Mouse (Mus musculus): ENCODE results near the gene Tenm3. TPM values are rescaled to one million over a fixed set of nuclear protein-coding genes. Genes with fewer than 3 reads are reported as not detected.

Tenm3 gene
- polyA plus RNA-seq, 1 experiment from 2014 or later: 18.2 TPM

DNA sequence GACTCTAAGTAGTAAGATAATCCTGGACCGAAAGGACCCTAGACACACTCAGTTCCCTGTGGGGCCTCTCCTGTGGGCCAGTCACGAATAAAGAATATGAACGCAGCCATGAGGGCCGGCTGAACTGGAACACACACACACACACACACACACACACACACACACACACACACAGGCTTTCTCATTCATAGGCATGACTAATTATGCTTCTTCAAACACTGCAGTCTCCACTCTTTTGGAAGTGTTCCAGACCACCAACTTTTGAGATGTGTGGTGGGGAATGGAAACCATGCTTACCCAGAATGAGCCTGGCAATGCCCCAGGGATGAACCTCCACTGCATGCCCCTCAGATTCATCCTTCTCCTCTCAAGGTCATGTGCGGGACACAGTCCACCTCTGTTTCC lies 45.8 kb downstream of the Tenm3 start:
- H3K27ac ChIP-seq (ENCODE audit: low read depth, low read length): no peak overlapping the region
- no peaks in the 10 kb centered on the region for H3K9me3 ChIP-seq (replicated peaks; ENCODE audit: control insufficient read depth, low read length)
- H3K4me2 ChIP-seq: no peak overlapping the region
- ATAC-seq (replicated peaks; ENCODE audit: insufficient number of reproducible peaks, low FRiP score, low TSS enrichment): no peak
- no peaks in the 10 kb centered on the region for H3K4me1 ChIP-seq (ENCODE audit: control insufficient read depth, insufficient read depth, low read length)
- no peak overlapping the region for H3K9ac ChIP-seq (ENCODE audit: low read depth, low read length)
- no peaks in the 10 kb centered on the region for H3K36me3 ChIP-seq (ENCODE audit: control insufficient read depth, insufficient read depth, low read length)
- 76% methylated on average over 5 of the region's 5 CpGs for WGBS (ENCODE audit: insufficient replicate concordance)
- H3K4me3 ChIP-seq (ENCODE audit: low read depth, low read length): no peak overlapping the region
- H3K27me3 ChIP-seq (ENCODE audit: control insufficient read depth, insufficient read depth, low read length): no peaks in the 10 kb centered on the region

DNA sequence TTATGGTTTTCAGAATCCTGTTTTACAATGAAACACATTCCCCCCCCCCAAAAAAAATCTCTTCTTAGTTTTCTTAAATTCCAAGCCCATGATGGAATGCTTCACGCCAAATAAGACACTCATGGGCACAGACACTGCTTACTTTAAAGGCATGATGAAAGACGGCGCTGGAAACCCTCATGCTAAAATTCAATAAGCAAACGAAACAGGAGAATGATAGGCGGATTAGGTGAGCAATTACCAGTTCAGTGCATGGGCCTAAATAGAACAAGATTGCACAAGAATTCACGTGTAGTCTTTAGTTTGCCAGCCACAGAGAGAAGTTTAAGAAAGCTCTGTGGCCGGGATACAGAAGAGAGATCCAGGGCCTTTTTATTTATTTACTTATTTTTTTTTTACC lies 49.5 kb downstream of the Tenm3 start:
- no peaks in the 10 kb centered on the region for H3K4me1 ChIP-seq (ENCODE audit: control insufficient read depth, insufficient read depth, low read length)
- no peak overlapping the region for H3K27ac ChIP-seq (ENCODE audit: low read depth, low read length)
- H3K9me3 ChIP-seq (replicated peaks; ENCODE audit: control insufficient read depth, low read length): no peaks in the 10 kb centered on the region
- no peak overlapping the region for H3K9ac ChIP-seq (ENCODE audit: low read depth, low read length)
- H3K36me3 ChIP-seq (ENCODE audit: control insufficient read depth, insufficient read depth, low read length): no peaks in the 10 kb centered on the region
- H3K4me3 ChIP-seq (ENCODE audit: low read depth, low read length): no peak overlapping the region
- 0 out of 2 replicates have a peak, but pooled peaks cover 3% of the 10 kb centered on the region for H3K27me3 ChIP-seq (ENCODE audit: control insufficient read depth, insufficient read depth, low read length)
- no peak for ATAC-seq (replicated peaks; ENCODE audit: insufficient number of reproducible peaks, low FRiP score, low TSS enrichment)
- WGBS (ENCODE audit: insufficient replicate concordance): 64% methylated on average over 7 of the region's 7 CpGs
- no peak overlapping the region for H3K4me2 ChIP-seq

DNA sequence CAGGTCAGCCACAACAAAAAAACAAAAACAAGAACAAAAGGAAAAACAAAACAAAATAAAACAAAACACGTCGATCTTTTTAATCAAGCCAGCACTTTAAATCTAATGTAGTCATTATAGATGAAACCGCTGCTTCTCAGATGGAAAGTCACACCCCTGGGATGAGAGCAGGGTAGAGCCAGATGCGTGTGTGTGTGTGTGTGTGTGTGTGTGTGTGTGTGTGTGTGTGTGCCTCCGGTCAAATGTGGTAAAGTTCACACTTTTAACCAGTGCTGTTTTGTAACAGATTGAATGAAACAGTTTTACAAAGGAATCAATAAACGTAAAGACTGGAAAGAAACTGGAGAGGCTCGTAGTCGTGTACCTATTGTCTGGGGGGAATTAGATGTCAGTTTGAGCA lies 50.0 kb downstream of the Tenm3 start:
- H3K4me2 ChIP-seq: no peak overlapping the region
- H3K9me3 ChIP-seq (replicated peaks; ENCODE audit: control insufficient read depth, low read length): no peaks in the 10 kb centered on the region
- no peak overlapping the region for H3K4me3 ChIP-seq (ENCODE audit: low read depth, low read length)
- no peak overlapping the region for H3K9ac ChIP-seq (ENCODE audit: low read depth, low read length)
- no peaks in the 10 kb centered on the region for H3K36me3 ChIP-seq (ENCODE audit: control insufficient read depth, insufficient read depth, low read length)
- 0 out of 2 replicates have a peak, but pooled peaks cover 3% of the 10 kb centered on the region for H3K27me3 ChIP-seq (ENCODE audit: control insufficient read depth, insufficient read depth, low read length)
- no peaks in the 10 kb centered on the region for H3K4me1 ChIP-seq (ENCODE audit: control insufficient read depth, insufficient read depth, low read length)
- no peak for ATAC-seq (replicated peaks; ENCODE audit: insufficient number of reproducible peaks, low FRiP score, low TSS enrichment)
- no peak overlapping the region for H3K27ac ChIP-seq (ENCODE audit: low read depth, low read length)
- WGBS (ENCODE audit: insufficient replicate concordance): 84% methylated on average over 8 of the region's 8 CpGs

DNA sequence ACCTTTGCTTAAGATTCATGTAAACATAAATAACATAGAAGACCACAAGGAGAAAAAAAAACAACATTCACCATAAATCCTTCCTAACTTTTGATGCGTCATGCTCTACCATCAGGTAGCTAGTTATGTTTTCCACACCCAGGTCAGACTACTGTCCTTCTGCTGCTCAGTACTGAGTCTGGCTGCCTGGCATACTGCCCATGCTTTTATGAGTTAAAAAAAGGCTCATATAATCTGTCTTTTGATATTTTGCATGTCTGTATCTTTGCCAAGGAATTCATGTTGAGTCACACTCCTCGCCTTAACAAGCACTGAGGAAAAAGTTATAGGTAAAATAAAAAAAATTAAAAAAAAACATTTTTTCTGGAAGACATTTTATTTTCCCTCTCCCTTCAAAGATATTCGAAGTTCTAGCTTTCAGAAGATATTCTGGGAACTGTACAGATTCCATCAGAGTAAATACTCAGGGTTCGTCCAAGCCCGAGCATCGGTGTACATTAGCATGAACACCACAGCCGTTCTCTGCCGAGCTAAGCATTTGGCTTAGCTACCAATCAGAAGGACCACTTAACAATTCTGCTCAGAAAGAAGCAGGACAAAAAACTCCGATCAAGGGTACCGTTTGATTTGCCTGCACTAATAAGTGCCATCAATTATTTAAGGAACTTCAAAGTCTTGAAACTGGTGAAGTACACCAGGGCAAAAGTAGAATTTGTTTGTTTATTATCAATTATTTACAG lies 51.0 kb downstream of the Tenm3 start:
- H3K36me3 ChIP-seq (ENCODE audit: control insufficient read depth, insufficient read depth, low read length): no peaks in the 10 kb centered on the region
- H3K27ac ChIP-seq (ENCODE audit: low read depth, low read length): no peak overlapping the region
- H3K4me1 ChIP-seq (ENCODE audit: control insufficient read depth, insufficient read depth, low read length): no peaks in the 10 kb centered on the region
- ATAC-seq (replicated peaks; ENCODE audit: insufficient number of reproducible peaks, low FRiP score, low TSS enrichment): no peak
- H3K9ac ChIP-seq (ENCODE audit: low read depth, low read length): no peak overlapping the region
- no peaks in the 10 kb centered on the region for H3K9me3 ChIP-seq (replicated peaks; ENCODE audit: control insufficient read depth, low read length)
- H3K4me3 ChIP-seq (ENCODE audit: low read depth, low read length): no peak overlapping the region
- no peak overlapping the region for H3K4me2 ChIP-seq
- WGBS (ENCODE audit: insufficient replicate concordance): 78% methylated on average over 10 of the region's 10 CpGs
- peaks cover 8% of the 10 kb centered on the region; the same call in 1 of the 2 replicates for H3K27me3 ChIP-seq (ENCODE audit: control insufficient read depth, insufficient read depth, low read length)

DNA sequence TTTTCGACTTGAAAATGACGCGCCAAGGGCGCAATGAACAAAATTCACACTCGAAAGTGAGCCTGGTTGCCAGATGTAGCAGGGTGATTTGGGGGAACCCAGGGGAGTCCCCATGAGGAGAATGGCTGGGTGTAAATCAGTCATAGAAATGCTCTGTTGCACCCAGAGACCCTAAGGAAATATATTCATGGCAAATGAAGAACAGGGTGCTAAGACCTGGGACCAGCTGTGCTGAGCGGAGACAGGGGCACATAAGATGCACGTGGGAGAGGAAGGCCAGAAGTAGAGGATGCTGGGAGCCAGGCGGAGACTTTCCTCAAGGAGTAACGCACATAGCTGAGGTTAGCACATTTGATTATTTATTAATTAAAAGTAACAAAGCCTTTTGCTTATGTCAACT lies 60.4 kb downstream of the Tenm3 start:
- H3K4me2 ChIP-seq: no peak overlapping the region
- no peaks in the 10 kb centered on the region for H3K36me3 ChIP-seq (ENCODE audit: control insufficient read depth, insufficient read depth, low read length)
- no peak overlapping the region for H3K9ac ChIP-seq (ENCODE audit: low read depth, low read length)
- H3K4me3 ChIP-seq (ENCODE audit: low read depth, low read length): no peak overlapping the region
- H3K4me1 ChIP-seq (ENCODE audit: control insufficient read depth, insufficient read depth, low read length): no peaks in the 10 kb centered on the region
- H3K9me3 ChIP-seq (replicated peaks; ENCODE audit: control insufficient read depth, low read length): no peaks in the 10 kb centered on the region
- peaks cover 29% of the 10 kb centered on the region for H3K27me3 ChIP-seq (ENCODE audit: control insufficient read depth, insufficient read depth, low read length)
- ATAC-seq (replicated peaks; ENCODE audit: insufficient number of reproducible peaks, low FRiP score, low TSS enrichment): no peak
- 83% methylated on average over 9 of the region's 9 CpGs for WGBS (ENCODE audit: insufficient replicate concordance)
- no peak overlapping the region for H3K27ac ChIP-seq (ENCODE audit: low read depth, low read length)

DNA sequence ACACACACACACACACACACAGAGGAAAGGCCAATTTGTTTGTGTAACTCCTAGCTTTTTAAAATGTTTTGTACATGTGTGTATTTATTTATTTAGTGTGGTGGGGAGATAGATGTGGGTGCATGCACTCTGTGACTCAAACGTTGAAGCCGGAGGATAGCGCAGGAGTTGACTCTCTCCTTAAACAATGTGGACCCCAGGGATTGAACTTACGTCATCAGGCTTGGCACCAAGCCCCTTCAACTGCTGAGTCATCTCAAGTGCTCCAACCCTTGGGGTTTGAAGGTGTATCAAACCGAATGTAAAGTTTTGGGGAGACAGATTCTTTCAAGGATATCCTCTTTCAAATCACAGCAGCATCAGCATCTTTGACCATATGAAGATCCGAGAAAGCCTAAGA lies 63.1 kb downstream of the Tenm3 start:
- H3K36me3 ChIP-seq (ENCODE audit: control insufficient read depth, insufficient read depth, low read length): no peaks in the 10 kb centered on the region
- ATAC-seq (replicated peaks; ENCODE audit: insufficient number of reproducible peaks, low FRiP score, low TSS enrichment): no peak
- peaks cover 6% of the 10 kb centered on the region for H3K4me1 ChIP-seq (ENCODE audit: control insufficient read depth, insufficient read depth, low read length)
- H3K27me3 ChIP-seq (ENCODE audit: control insufficient read depth, insufficient read depth, low read length): peaks cover 43% of the 10 kb centered on the region
- H3K9me3 ChIP-seq (replicated peaks; ENCODE audit: control insufficient read depth, low read length): no peaks in the 10 kb centered on the region
- WGBS (ENCODE audit: insufficient replicate concordance): 72% methylated on average over 6 of the region's 6 CpGs
- H3K4me3 ChIP-seq (ENCODE audit: low read depth, low read length): no peak overlapping the region
- H3K9ac ChIP-seq (ENCODE audit: low read depth, low read length): no peak overlapping the region
- H3K4me2 ChIP-seq: no peak overlapping the region
- no peak overlapping the region for H3K27ac ChIP-seq (ENCODE audit: low read depth, low read length)

DNA sequence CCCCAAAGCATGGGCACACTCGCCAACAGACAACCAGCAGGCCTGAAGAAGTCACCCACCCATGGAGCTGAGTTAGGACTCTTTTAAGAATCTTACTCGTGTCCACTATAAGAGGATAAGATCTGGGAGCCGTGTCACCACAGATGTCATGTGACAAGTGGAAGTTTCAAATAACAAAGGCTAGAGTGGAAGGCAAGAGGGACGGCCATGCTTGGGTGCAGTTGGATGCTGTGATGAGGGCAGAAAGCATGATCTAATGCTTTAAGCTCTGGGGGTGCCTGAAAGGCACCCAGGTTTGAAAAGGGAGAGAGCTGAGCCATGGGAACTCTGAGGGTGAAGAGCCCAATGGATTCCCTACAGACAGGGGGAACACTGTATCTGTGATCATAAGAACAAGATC lies 64.6 kb downstream of the Tenm3 start:
- no peaks in the 10 kb centered on the region for H3K9me3 ChIP-seq (replicated peaks; ENCODE audit: control insufficient read depth, low read length)
- no peaks in the 10 kb centered on the region for H3K36me3 ChIP-seq (ENCODE audit: control insufficient read depth, insufficient read depth, low read length)
- H3K27ac ChIP-seq (ENCODE audit: low read depth, low read length): no peak overlapping the region
- peaks cover 38% of the 10 kb centered on the region for H3K27me3 ChIP-seq (ENCODE audit: control insufficient read depth, insufficient read depth, low read length)
- WGBS (ENCODE audit: insufficient replicate concordance): 64% methylated on average over 4 of the region's 4 CpGs
- no peak for ATAC-seq (replicated peaks; ENCODE audit: insufficient number of reproducible peaks, low FRiP score, low TSS enrichment)
- no peak overlapping the region for H3K4me2 ChIP-seq
- H3K4me1 ChIP-seq (ENCODE audit: control insufficient read depth, insufficient read depth, low read length): peaks cover 10% of the 10 kb centered on the region
- H3K9ac ChIP-seq (ENCODE audit: low read depth, low read length): no peak overlapping the region
- no peak overlapping the region for H3K4me3 ChIP-seq (ENCODE audit: low read depth, low read length)

DNA sequence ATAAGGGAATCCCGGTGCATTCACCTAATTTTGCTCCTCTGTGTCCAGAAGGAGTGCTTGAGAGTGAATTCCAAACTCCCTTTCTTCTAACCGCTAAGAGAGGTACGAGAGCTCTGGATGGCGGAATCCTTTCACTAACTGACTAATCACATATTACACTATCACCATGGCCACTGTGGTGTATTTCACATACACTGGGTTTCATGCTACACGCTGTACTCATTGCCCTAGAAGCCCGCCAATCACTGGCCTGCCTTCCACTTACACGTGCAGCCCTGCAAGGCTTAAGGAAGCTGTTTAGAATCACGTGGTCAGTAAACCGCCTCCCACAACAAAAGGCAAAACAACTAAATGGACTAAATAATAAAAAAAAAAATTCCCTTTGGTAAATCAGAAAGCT lies 67.7 kb downstream of the Tenm3 start:
- H3K4me3 ChIP-seq (ENCODE audit: low read depth, low read length): peak overlapping the region; percentile 12; the same call in 1 of the 2 replicates
- peaks cover 46% of the 10 kb centered on the region for H3K27me3 ChIP-seq (ENCODE audit: control insufficient read depth, insufficient read depth, low read length)
- H3K9me3 ChIP-seq (replicated peaks; ENCODE audit: control insufficient read depth, low read length): no peaks in the 10 kb centered on the region
- no peaks in the 10 kb centered on the region for H3K36me3 ChIP-seq (ENCODE audit: control insufficient read depth, insufficient read depth, low read length)
- H3K4me1 ChIP-seq (ENCODE audit: control insufficient read depth, insufficient read depth, low read length): peaks cover 10% of the 10 kb centered on the region
- no peak overlapping the region for H3K9ac ChIP-seq (ENCODE audit: low read depth, low read length)
- peak overlapping the region; percentile 50 for H3K4me2 ChIP-seq
- ATAC-seq (replicated peaks; ENCODE audit: insufficient number of reproducible peaks, low FRiP score, low TSS enrichment): 0 out of 2 replicates have a peak, but pooled peaks have one; percentile 10
- 34% methylated on average over 9 of the region's 9 CpGs for WGBS (ENCODE audit: insufficient replicate concordance)
- no peak overlapping the region for H3K27ac ChIP-seq (ENCODE audit: low read depth, low read length)

DNA sequence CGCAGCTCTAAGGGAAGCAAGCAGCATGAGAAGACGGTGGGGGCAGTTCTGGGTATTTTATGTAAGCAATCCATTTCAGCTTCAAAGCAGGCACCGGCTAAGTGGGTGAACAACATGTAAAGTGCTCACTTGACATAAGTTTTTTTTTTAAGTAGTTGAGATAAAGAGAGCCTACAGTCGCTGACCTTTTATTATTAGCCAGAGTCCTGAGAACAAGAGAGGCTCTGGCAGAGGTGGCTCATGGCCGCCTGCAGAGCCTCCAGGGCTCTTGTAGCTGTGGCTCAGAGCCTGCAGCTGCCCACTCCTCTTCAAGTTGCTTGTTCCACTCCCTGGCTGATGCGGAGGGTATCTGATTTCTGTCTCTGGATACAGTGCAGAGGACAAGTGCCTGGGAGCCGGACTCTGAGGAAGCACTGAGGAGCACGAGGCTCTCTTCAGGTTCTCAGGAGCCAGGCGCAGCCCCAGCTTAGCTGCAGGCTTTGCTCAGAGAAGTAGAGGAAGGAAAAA lies 68.2 kb downstream of the Tenm3 start:
- peak; percentile 52; the same call in 1 of the 2 replicates for ATAC-seq (replicated peaks; ENCODE audit: insufficient number of reproducible peaks, low FRiP score, low TSS enrichment)
- peaks cover 10% of the 10 kb centered on the region for H3K4me1 ChIP-seq (ENCODE audit: control insufficient read depth, insufficient read depth, low read length)
- H3K27me3 ChIP-seq (ENCODE audit: control insufficient read depth, insufficient read depth, low read length): peaks cover 43% of the 10 kb centered on the region
- H3K9me3 ChIP-seq (replicated peaks; ENCODE audit: control insufficient read depth, low read length): no peaks in the 10 kb centered on the region
- no peaks in the 10 kb centered on the region for H3K36me3 ChIP-seq (ENCODE audit: control insufficient read depth, insufficient read depth, low read length)
- peak overlapping the region; percentile 22; the same call in 1 of the 2 replicates for H3K27ac ChIP-seq (ENCODE audit: low read depth, low read length)
- peak overlapping the region; percentile 50 for H3K4me2 ChIP-seq
- WGBS (ENCODE audit: insufficient replicate concordance): 8% methylated on average over 9 of the region's 9 CpGs
- H3K4me3 ChIP-seq (ENCODE audit: low read depth, low read length): peak overlapping the region; percentile 12; the same call in 1 of the 2 replicates
- no peak overlapping the region for H3K9ac ChIP-seq (ENCODE audit: low read depth, low read length)

All from heart, embryonic 11.5 days (tissue).